Mouse (Mus musculus): ENCODE data around the gene Tomm40.

Tomm40 gene

GRCm38 (mm10) chr7:19715239-19716054, at the start of gene Tomm40:
Gene Tomm40 (minus strand): TSS chr7:19715438.
- DNase-seq, result peak; percentile 100

- DNase-seq, result peak; percentile 39 to 59
Measured at GRCm38 (mm10) chr7:19764581-19764980, 49.3 kb upstream of the Tomm40 start.

GRCm38 (mm10) chr7:19763829-19764477, 48.7 kb upstream of the Tomm40 start:
- DNase-seq, result peak; percentile 30 to 77

GRCm38 (mm10) chr7:19762283-19762682, 47.0 kb upstream of the Tomm40 start:
- DNase-seq, result no peak

- peak; percentile 39 to 76 for DNase-seq
Measured at GRCm38 (mm10) chr7:19760021-19760420, 44.8 kb upstream of the Tomm40 start.

GRCm38 (mm10) chr7:19758623-19759022, 43.4 kb upstream of the Tomm40 start:
- DNase-seq, result no peak

GRCm38 (mm10) chr7:19755851-19756786, 40.9 kb upstream of the Tomm40 start:
- DNase-seq, result peak; percentile 76 to 90

- no peak for DNase-seq
Measured at GRCm38 (mm10) chr7:19755008-19755407, 39.8 kb upstream of the Tomm40 start.

GRCm38 (mm10) chr7:19754065-19754464, 38.8 kb upstream of the Tomm40 start:
- no peak for DNase-seq

GRCm38 (mm10) chr7:19753587-19753986, 38.3 kb upstream of the Tomm40 start:
- peak; percentile 73 to 78 for DNase-seq

- peak in 1 of 2 experiments; percentile 51 for DNase-seq
Measured at GRCm38 (mm10) chr7:19752652-19753051, 37.4 kb upstream of the Tomm40 start.

- peak in 1 of 2 experiments; percentile 30 for DNase-seq
Measured at GRCm38 (mm10) chr7:19751070-19751383, 35.8 kb upstream of the Tomm40 start.

GRCm38 (mm10) chr7:19750217-19751069, 35.2 kb upstream of the Tomm40 start, which contains the start of gene Nectin2:
Gene Nectin2 (minus strand): TSS chr7:19750483.
- peak; percentile 91 to 93 for DNase-seq

- DNase-seq, result peak; percentile 99 to 100
Measured at GRCm38 (mm10) chr7:19749389-19750216, 34.4 kb upstream of the Tomm40 start.

GRCm38 (mm10) chr7:19748219-19749195, 33.3 kb upstream of the Tomm40 start:
- peak; percentile 45 to 69 for DNase-seq

GRCm38 (mm10) chr7:19747420-19748218, 32.4 kb upstream of the Tomm40 start:
- peak; percentile 58 to 86 for DNase-seq

GRCm38 (mm10) chr7:19746426-19747201, 31.4 kb upstream of the Tomm40 start:
- peak in 1 of 2 experiments; percentile 50 for DNase-seq

- DNase-seq, result no peak
Measured at GRCm38 (mm10) chr7:19745971-19746370, 30.7 kb upstream of the Tomm40 start.

Data from kidney, postnatal 25 days (tissue).